Mouse (Mus musculus) adrenal gland, postnatal 14 days (tissue): ENCODE measurements around the gene Zfp784. TPM values are rescaled to one million over a fixed set of nuclear protein-coding genes. Genes with fewer than 3 reads are reported as not detected.
"Not testable (repeated sequence)": the region's sequence is repeated elsewhere in the genome, so short reads cannot be mapped to it uniquely, and the experiment has no call there.

Experiments used
- DNase-seq: peaks from one replicate; pipeline ENCODE4 v3.0.0; 2021; ENCODE audit warnings: mixed read lengths
- total RNA-seq: library from RNA; stranded (reverse); gene quantifications from 2 replicates; pipeline ENCODE4 v1.2.3, GENCODE M21; 2021

Gene Zfp784
- total RNA-seq, 1 experiment from 2014 or later, result 4.7 TPM

GRCm38 (mm10) chr7:5020685-5021084, 17.6 kb downstream of the Zfp784 start:
- no peak for DNase-seq

DNA sequence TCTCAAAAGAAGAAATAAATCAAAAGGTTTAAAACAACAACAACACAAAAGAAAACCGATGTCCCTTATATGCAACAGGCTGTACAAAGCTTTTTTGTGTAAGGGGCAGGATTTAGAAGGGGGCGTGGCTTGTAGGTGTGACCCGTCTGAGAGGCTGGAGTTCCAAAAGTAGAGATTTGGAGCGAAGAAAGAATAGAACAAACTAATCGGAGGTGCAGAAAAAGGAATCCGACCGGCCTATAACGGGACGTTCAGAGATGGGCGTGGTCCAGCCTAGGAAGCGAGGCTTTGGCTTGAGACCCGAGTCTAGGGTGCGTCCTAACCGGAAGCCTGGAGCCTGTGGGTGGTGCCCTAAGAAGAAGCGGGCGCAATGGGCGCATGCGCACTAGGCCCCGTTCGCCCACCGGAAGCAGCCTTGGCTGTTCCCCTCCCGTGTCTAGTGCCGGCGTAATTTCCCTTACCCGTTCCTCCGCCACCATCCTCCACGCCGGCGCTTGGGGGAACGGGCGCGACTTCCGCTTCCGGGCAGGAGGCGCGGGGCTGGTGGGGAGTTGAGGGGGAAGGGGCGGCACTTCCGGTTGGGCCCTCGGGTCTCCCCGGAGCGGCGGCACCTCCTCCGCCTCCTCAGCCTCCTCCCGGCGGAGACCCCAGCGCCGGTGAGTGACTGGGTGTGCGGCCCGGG, 18.1 kb downstream of the Zfp784 start, which contains the start of the genes Zfp865 and Ccdc106:
Gene Zfp865 (plus strand): TSS at position 377 of the 682 bp plus-strand sequence.
Gene Ccdc106 (plus strand): TSS at position 554 of the 682 bp plus-strand sequence.
- peak; percentile 100 for DNase-seq

DNA sequence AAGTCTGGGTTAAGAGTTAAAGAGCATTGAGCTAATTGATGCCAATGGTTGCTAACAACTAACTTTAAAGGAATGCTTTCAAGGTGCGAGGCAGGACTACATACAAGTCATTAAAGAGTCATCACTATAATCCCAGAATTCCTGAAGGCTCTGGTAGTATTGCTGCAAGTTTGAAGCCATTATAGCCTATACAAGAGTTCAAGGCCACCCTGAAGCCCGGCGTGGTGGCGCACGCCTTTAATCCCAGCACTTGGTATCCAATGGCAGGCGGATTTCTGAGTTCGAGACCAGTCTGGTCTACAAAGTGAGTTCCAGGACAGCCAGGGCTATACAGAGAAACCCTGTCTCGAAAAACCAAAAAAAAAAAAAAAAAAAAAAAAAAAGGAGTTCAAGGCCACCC, 18.7 kb downstream of the Zfp784 start:
- not testable (repeated sequence) for DNase-seq

- DNase-seq, result no peak
Observed at GRCm38 (mm10) chr7:5017931-5018330, 20.3 kb downstream of the Zfp784 start.

DNA sequence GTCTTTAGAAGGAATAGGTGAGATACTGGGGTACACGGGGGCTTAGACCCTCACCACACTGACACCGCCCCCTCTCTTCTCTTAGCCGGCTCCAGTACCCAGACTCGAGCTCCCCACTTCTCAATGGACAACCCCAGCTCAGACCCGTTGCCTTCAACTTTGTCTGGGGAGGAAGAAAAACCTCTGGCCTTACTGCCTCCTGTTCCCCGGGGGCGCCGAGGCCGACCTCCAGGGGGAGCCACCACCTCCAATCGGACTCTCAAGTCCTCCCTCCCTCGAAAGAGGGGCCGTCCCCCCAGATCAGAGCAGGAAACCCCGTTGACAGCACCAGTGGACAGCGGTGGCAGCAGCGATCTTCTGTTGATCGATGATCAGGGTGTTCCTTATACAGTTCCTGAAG, 20.9 kb downstream of the Zfp784 start:
- DNase-seq, result peak; percentile 27

- no peak for DNase-seq
Observed at GRCm38 (mm10) chr7:5016920-5017319, 21.3 kb downstream of the Zfp784 start.

GRCm38 (mm10) chr7:5016057-5016456, 22.2 kb downstream of the Zfp784 start:
- no peak for DNase-seq

GRCm38 (mm10) chr7:5015118-5016001, 22.9 kb downstream of the Zfp784 start, which contains the start of gene Gm44973:
Gm44973 (plus strand) TSS chr7:5015496.
- DNase-seq, result peak; percentile 98

DNA sequence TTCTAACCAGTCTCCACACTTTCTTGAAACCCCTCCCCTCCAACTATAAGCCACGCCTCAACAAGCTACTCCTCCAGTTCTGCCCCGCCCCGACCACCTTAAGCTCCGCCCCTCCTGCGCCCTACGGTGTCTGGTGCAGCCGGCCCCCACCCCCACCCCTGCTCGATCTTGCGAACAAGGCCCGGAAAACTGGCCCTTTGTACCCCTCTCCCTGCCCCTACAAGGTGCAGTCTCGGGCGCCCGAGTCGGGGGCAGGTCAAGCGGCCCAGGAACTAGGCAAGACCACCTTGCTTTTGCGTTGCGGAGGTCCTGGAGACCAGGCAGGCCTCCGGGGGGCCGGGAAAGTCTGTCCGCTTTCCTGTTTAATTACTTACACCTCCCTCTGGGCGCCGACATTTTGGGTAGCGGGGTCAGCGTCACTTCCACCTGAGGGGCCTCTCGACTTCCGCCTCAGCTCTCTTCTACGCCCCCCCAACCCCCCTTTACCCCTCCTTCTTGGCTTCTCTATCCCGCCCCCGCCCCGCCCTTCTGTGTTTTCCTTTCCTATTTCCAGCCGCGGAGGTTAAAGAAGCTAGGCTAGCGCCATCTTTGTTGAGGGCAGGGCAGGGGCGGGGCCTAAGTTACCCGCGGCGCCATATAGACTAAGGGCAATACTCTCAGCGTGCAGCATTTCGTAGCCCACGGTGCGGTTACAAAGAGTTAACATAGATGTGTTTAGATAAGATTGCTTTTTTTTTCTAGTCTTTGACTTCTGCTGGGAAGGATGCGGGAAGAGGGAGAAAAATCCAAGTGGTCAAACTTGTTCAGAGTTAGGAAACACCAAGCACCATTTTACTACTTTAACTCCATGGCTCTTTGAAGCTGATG, 23.8 kb downstream of the Zfp784 start, which contains the start of the genes Zfp524 and Fiz1:
Gene Zfp524 (plus strand): TSS at position 165 of the 867 bp plus-strand sequence.
Gene Fiz1 (minus strand): TSS at position 447 of the 867 bp plus-strand sequence.
- DNase-seq, result peak; percentile 98

- DNase-seq, result no peak
Observed at GRCm38 (mm10) chr7:5012681-5013513, 25.3 kb downstream of the Zfp784 start.

DNA sequence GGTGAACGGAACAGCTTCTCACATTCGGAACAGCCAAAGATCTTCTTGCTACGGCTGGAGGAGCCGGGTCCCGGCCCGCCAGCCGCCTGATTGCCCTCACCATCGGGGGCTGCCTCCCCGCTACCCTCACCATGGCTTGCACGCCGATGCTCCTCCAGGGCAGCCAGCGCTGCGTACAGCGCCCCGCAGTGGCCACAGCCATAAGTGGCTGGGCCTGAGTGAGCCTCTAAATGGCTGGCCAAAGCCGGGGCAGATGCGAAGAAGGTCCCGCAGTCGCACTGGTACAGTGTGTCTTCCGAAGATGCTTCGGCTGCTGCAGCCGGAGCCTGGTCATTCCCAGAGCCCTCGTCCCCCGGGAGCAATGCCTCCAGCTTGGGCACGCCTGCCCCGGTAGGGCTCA, 30.0 kb downstream of the Zfp784 start:
- DNase-seq, result no peak

- DNase-seq, result not testable (repeated sequence)
Observed at GRCm38 (mm10) chr7:5002876-5003275, 35.4 kb downstream of the Zfp784 start.

GRCm38 (mm10) chr7:4999876-5000275, 38.4 kb downstream of the Zfp784 start:
- DNase-seq, result peak; percentile 61

- no peak for DNase-seq
Observed at GRCm38 (mm10) chr7:4996934-4997333, 41.3 kb downstream of the Zfp784 start.

DNA sequence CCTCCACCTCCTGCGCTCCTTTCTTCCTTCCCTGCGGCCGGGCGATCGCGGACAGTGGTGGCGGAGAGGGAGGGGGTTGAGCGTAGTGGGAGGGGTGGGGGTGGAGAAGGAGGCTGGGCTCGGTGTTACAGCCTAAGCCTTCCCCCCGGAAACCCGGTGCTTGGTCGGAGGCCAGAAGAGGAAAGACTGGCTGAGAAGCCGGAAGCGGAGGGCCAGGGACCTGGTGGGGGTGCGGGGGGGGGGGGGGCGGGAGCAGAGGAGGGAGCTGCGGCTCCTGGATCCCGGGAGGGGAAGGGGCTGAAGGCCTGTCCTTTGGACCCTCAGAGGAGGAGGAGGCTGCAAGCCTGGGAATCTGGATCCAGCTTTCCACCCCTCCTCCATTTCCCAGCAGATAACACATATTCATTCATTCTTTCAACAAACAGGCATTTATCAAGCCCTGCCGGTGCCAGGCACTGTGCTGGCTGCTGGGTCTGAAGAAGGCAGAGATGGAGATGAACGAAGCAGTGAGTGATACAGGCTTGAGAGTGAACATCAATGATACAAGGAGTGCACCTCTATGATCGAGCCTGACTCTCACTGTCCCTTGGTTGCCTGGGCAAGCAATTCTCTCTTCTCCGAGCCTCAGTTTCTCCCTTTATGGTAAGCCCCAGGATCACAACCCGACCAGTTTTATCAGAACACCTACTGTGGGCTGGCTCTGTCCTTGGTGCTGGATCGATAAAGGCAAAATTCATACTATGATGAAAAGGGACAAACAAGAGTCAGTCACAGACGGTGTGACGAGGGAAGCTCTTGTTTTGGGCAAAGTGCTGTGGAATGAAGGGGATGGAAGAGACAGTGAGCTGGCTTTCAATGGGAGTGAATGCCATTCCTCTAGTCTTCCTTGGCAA, 42.0 kb downstream of the Zfp784 start, which contains the start of gene Zfp579:
Gene Zfp579 (minus strand): TSS at position 156 of the 893 bp plus-strand sequence.
- DNase-seq, result peak; percentile 98

GRCm38 (mm10) chr7:4995268-4996002, 42.8 kb downstream of the Zfp784 start:
- DNase-seq, result no peak

DNA sequence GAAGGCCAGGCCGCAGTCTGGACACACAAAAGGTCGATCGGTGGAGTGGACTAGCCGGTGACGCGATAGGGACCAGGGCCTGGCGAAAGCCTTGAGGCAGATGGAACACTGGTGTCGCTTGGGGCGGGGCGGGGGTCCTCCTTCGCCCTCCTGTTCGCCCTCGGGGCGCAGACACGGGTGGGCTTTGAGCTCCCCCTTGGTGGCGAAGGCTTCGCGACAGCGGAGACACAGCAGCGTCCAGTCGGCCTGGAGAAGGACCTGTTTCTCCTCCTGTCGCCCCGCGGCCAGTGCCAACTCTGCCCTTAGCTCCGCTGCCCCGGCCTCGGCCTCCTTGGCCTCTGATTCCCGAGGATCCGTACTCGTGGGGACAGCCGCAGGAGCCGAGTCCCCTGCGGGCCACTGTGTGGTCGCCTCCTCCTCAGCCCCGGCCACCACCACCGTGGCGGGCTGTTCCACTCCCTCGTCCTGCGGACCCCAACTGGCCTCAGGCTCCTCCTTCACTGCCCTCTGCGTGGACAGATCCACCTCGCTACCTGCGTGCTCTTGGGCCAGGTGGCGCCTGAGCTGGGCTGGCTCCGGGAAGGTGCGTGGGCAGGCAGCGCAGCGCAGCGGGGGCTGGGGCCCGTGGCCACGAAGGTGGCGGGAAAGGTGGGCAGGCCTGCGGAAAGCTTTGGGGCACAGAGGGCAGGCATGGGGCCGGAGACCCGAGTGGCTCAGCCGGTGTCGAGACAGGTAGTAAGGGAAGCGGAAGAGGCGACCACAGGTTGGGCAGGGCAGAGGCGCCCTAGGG, 44.1 kb downstream of the Zfp784 start:
- DNase-seq, result no peak

- DNase-seq, result no peak
Observed at GRCm38 (mm10) chr7:4993347-4993998, 44.8 kb downstream of the Zfp784 start.
